ENCODE assay signal across 21 mouse cellular contexts in genomic region chr6:35321105-35321504, GRCm38 (mm10). TPM values are rescaled to one million over a fixed set of nuclear protein-coding genes. Genes with fewer than 3 reads are reported as not detected.
DNase-seq lines count a peak whose midpoint lies in the region; ATAC-seq lines count a peak whose summit lies in the region.
"Had no signal": no experiment of that assay in that cellular context is flagged by ENCODE, and none has a peak within 500 bp of the region (broad histone marks: within the 10 kb centered on the region; RNA-seq: fewer than 3 reads in every experiment).

No protein-coding gene starts in this region.

- no peaks in the 10 kb centered on the region for H3K27me3 ChIP-seq in liver, embryonic 11.5 days (replicated peaks; ENCODE audit: control insufficient read depth, insufficient read depth, low read length)
- H3K27me3 ChIP-seq in liver, embryonic 16.5 days (ENCODE audit: control insufficient read depth, insufficient read depth, low read depth, low read length), result no peaks in the 10 kb centered on the region
- H3K27me3 ChIP-seq: embryonic facial prominence, embryonic 15.5 days; hindbrain, embryonic 13.5 days had no signal

- WGBS in liver, embryonic 11.5 days, result 39% methylated on average over 4 of the region's 4 CpGs
- WGBS in liver, embryonic 16.5 days (ENCODE audit: insufficient replicate concordance), result 39% methylated on average over 4 of the region's 4 CpGs

- peak; percentile 12; the same call in 1 of the 2 replicates for ATAC-seq in liver, embryonic 11.5 days (replicated peaks; ENCODE audit: low FRiP score)
- ATAC-seq in erythroid progenitor cell, adult 5-6 weeks (replicated peaks; ENCODE audit: low FRiP score, poor library complexity, severe bottlenecking), result peak; percentile 46; the same call in 1 of the 2 replicates
- ATAC-seq in liver, embryonic 16.5 days (ENCODE audit: low read depth), result peak; percentile 63

- H3K36me3 ChIP-seq in liver, embryonic 11.5 days (ENCODE audit: control insufficient read depth, insufficient read depth, low read length), result no peaks in the 10 kb centered on the region
- no peaks in the 10 kb centered on the region for H3K36me3 ChIP-seq in liver, embryonic 16.5 days (ENCODE audit: control insufficient read depth, insufficient read depth)
- H3K36me3 ChIP-seq: embryonic facial prominence, embryonic 15.5 days; heart, embryonic 10.5 days; hindbrain, embryonic 13.5 days had no signal

- intact Hi-C loops in left cerebral cortex, postnatal 4 days (cut with DNase I), result no loop called here

- no peak overlapping the region for H3K4me2 ChIP-seq in liver, embryonic 11.5 days
- no peak overlapping the region for H3K4me2 ChIP-seq in liver, embryonic 16.5 days (ENCODE audit: low read depth, low read length)
- H3K4me2 ChIP-seq: embryonic facial prominence, embryonic 15.5 days; hindbrain, embryonic 13.5 days had no signal

- H3K27ac ChIP-seq in liver, embryonic 11.5 days (ENCODE audit: low read depth, low read length), result no peak overlapping the region
- H3K27ac ChIP-seq in liver, embryonic 16.5 days (ENCODE audit: low read length), result no peak overlapping the region
- H3K27ac ChIP-seq: embryonic facial prominence, embryonic 15.5 days; heart, embryonic 10.5 days; hindbrain, embryonic 13.5 days had no signal

- H3K4me1 ChIP-seq in liver, embryonic 11.5 days (replicated peaks; ENCODE audit: control insufficient read depth, insufficient read depth, low read length), result peaks cover 3% of the 10 kb centered on the region
- H3K4me1 ChIP-seq in liver, embryonic 16.5 days (ENCODE audit: control insufficient read depth, low read depth, low read length), result 0 out of 2 replicates have a peak, but pooled peaks cover 2% of the 10 kb centered on the region

- peak; percentile 10 for DNase-seq in adrenal gland, adult 2 months
- no peak for DNase-seq in adrenal gland, postnatal 14 days
- DNase-seq in liver, embryonic 11.5 days (ENCODE audit: low spot score), result no peak
- DNase-seq in liver, result no peak
- no peak for DNase-seq in left cerebral cortex, postnatal 4 days
- no peak for DNase-seq in frontal cortex, postnatal 25 days (ENCODE audit: low spot score in 2 of 2)
- DNase-seq: cerebellum, postnatal 10 days; embryo, embryonic 11 days; gastrocnemius, postnatal 36 days; heart, postnatal 14 days; kidney, adult 11 months; lung, postnatal 14 days; right cerebral cortex, postnatal 25 days; thymus, adult 2 months had no signal

- no peak overlapping the region for H3K9ac ChIP-seq in liver, embryonic 11.5 days (ENCODE audit: low read depth, low read length)
- H3K9ac ChIP-seq in liver, embryonic 16.5 days (ENCODE audit: low read depth, low read length), result no peak overlapping the region
- H3K9ac ChIP-seq: embryonic facial prominence, embryonic 15.5 days; hindbrain, embryonic 13.5 days had no signal

- no peak overlapping the region for H3K4me3 ChIP-seq in liver, embryonic 11.5 days (ENCODE audit: low read depth, low read length)
- no peak overlapping the region for H3K4me3 ChIP-seq in liver, embryonic 16.5 days (ENCODE audit: low read depth, low read length)
- H3K4me3 ChIP-seq: embryonic facial prominence, embryonic 15.5 days; heart, embryonic 10.5 days; hindbrain, embryonic 13.5 days had no signal

- no peaks in the 10 kb centered on the region for H3K9me3 ChIP-seq in liver, embryonic 11.5 days (ENCODE audit: control insufficient read depth, low read length)
- no peaks in the 10 kb centered on the region for H3K9me3 ChIP-seq in liver, embryonic 16.5 days (replicated peaks; ENCODE audit: control insufficient read depth, low read length)
- H3K9me3 ChIP-seq: embryonic facial prominence, embryonic 15.5 days; heart, embryonic 10.5 days; hindbrain, embryonic 13.5 days had no signal

RNA-seq across cellular contexts. Expression of gene Fam180a, which starts 4.8 kb away (rescaled TPM):
- 1 to 10 TPM; 1.6 to 3.2 TPM for total RNA-seq in adrenal gland, adult 2 months (2021)
- 0.48 and 0.65 TPM in 2 replicates for polyA plus RNA-seq in adrenal gland, adult 2 months (2012; rRNA removed)
- 2.6 and 3.0 TPM in 2 replicates for total RNA-seq in adrenal gland, postnatal 14 days (2021)
- not detected in 2 replicates for polyA plus RNA-seq in liver, embryonic 11.5 days (2014; fragmentation: Nextera tagmentation; extraction: Ambion mirVana)
- total RNA-seq in erythroid progenitor cell, adult 5-6 weeks (2015; ENCODE audit: low replicate concordance), result not detected in 2 replicates
- not detected in 2 replicates for total RNA-seq in erythroid progenitor cell, adult 5-6 weeks (2017; ENCODE audit: low replicate concordance)
- polyA plus RNA-seq in liver, embryonic 16.5 days (2015; fragmentation: Nextera tagmentation; extraction: Ambion mirVana), result 0.36 and 0.37 TPM in 2 replicates
- 1 to 10 TPM; 3.6 to 4.1 TPM for total RNA-seq in left cerebral cortex, postnatal 4 days (2021)
- polyA plus RNA-seq: forebrain, embryonic 11.5 days; neural tube, embryonic 11.5 days had no signal

RNA-seq across cellular contexts. Expression of gene Slc13a4, which starts 13.2 kb away (rescaled TPM):
- total RNA-seq in adrenal gland, adult 2 months (2021), result under 1 TPM; 0.35 to 0.45 TPM
- 0.76 and 1.4 TPM in 2 replicates for polyA plus RNA-seq in adrenal gland, adult 2 months (2012; rRNA removed)
- total RNA-seq in adrenal gland, postnatal 14 days (2021), result 0.37 and 0.56 TPM in 2 replicates
- polyA plus RNA-seq in liver, embryonic 11.5 days (2014; fragmentation: Nextera tagmentation; extraction: Ambion mirVana), result 0.15 and 0.31 TPM in 2 replicates
- not detected in 2 replicates for total RNA-seq in erythroid progenitor cell, adult 5-6 weeks (2015; ENCODE audit: low replicate concordance)
- total RNA-seq in erythroid progenitor cell, adult 5-6 weeks (2017; ENCODE audit: low replicate concordance), result not detected in 2 replicates
- 0.04 TPM in 2 replicates for polyA plus RNA-seq in liver, embryonic 16.5 days (2015; fragmentation: Nextera tagmentation; extraction: Ambion mirVana)
- total RNA-seq in left cerebral cortex, postnatal 4 days (2021), result 10 to 100 TPM; 11.6 to 12.0 TPM

Comparison
In these comparisons a context has a peak if more than half of its experiments do, and no peak if none do; other contexts are left out.
1. ATAC-seq: peak in every context shown above with its lines; median percentile 63 in liver, embryonic 16.5 days; 46 in erythroid progenitor cell, adult 5-6 weeks; 12 in liver, embryonic 11.5 days.